Mouse (Mus musculus) cortical plate, adult 2 months (tissue): ENCODE data around the gene Gsk3a.

Experiments
- CTCF ChIP-seq: fragments of 200-500 bp; IDR thresholded peaks from 2 replicates; pipeline ENCODE4 v1.5.1; 2011; ENCODE audit warnings: mild to moderate bottlenecking, control low read depth, low read length; ENCODE audit not compliant: insufficient read depth; ENCODE audit errors: extremely low read depth
- POLR2A ChIP-seq: fragments of 200-500 bp; IDR thresholded peaks from 2 replicates; pipeline ENCODE4 v1.6.1; 2011; ENCODE audit warnings: mild to moderate bottlenecking, low read length, control low read depth; ENCODE audit not compliant: insufficient read depth; ENCODE audit errors: extremely low read depth

- TF ChIP-seq CTCF (no peak), POLR2A (no peak; the same call in 1 of the 2 replicates)
These were observed 29.7 kb upstream of the Gsk3a start, which contains the start of gene Cic for GRCm38 (mm10) chr7:25267301-25267750.
